Mouse (Mus musculus): Measurements from ENCODE around the gene Cd300lb.

Gene Cd300lb

GRCm38 (mm10) chr11:114898026-114898425 lies 36.2 kb downstream of the Cd300lb start:
- TF ChIP-seq GATA4 (IDR thresholded peaks at IDR 0.05; ENCODE audit: insufficient replicate concordance, low read length), result no peak

GRCm38 (mm10) chr11:114896085-114896484 lies 38.1 kb downstream of the Cd300lb start:
- no peak for TF ChIP-seq GATA4 (IDR thresholded peaks at IDR 0.05; ENCODE audit: insufficient replicate concordance, low read length)

- TF ChIP-seq GATA4 (IDR thresholded peaks at IDR 0.05; ENCODE audit: insufficient replicate concordance, low read length), result no peak
Measured at GRCm38 (mm10) chr11:114890542-114890941, 43.6 kb downstream of the Cd300lb start.

GRCm38 (mm10) chr11:114889991-114890518 lies 44.1 kb downstream of the Cd300lb start, which contains the start of gene Cd300a:
Cd300a (plus strand) TSS chr11:114890041.
- TF ChIP-seq GATA4 (IDR thresholded peaks at IDR 0.05; ENCODE audit: insufficient replicate concordance, low read length), result no peak

GRCm38 (mm10) chr11:114884380-114885100 lies 49.6 kb downstream of the Cd300lb start:
- no peak for TF ChIP-seq GATA4 (IDR thresholded peaks at IDR 0.05; ENCODE audit: insufficient replicate concordance, low read length)

- TF ChIP-seq GATA4 (IDR thresholded peaks at IDR 0.05; ENCODE audit: insufficient replicate concordance, low read length), result no peak
Measured at GRCm38 (mm10) chr11:114883251-114883789, 50.9 kb downstream of the Cd300lb start.

GRCm38 (mm10) chr11:114880589-114880988 lies 53.6 kb downstream of the Cd300lb start:
- no peak for TF ChIP-seq GATA4 (IDR thresholded peaks at IDR 0.05; ENCODE audit: insufficient replicate concordance, low read length)

- no peak for TF ChIP-seq GATA4 (IDR thresholded peaks at IDR 0.05; ENCODE audit: insufficient replicate concordance, low read length)
Measured at GRCm38 (mm10) chr11:114880185-114880584, 54.0 kb downstream of the Cd300lb start.

- TF ChIP-seq GATA4 (IDR thresholded peaks at IDR 0.05; ENCODE audit: insufficient replicate concordance, low read length), result no peak
Measured at GRCm38 (mm10) chr11:114879666-114880065, 54.5 kb downstream of the Cd300lb start.

- no peak for TF ChIP-seq GATA4 (IDR thresholded peaks at IDR 0.05; ENCODE audit: insufficient replicate concordance, low read length)
Measured at GRCm38 (mm10) chr11:114877145-114877544, 57.0 kb downstream of the Cd300lb start.

- TF ChIP-seq GATA4 (IDR thresholded peaks at IDR 0.05; ENCODE audit: insufficient replicate concordance, low read length), result no peak
Measured at GRCm38 (mm10) chr11:114876621-114877020, 57.6 kb downstream of the Cd300lb start.

- no peak for TF ChIP-seq GATA4 (IDR thresholded peaks at IDR 0.05; ENCODE audit: insufficient replicate concordance, low read length)
Measured at GRCm38 (mm10) chr11:114876176-114876575, 58.0 kb downstream of the Cd300lb start.

GRCm38 (mm10) chr11:114875301-114875801 lies 58.8 kb downstream of the Cd300lb start:
- TF ChIP-seq GATA4 (IDR thresholded peaks at IDR 0.05; ENCODE audit: insufficient replicate concordance, low read length), result no peak

GRCm38 (mm10) chr11:114874226-114875145 lies 59.7 kb downstream of the Cd300lb start:
- TF ChIP-seq GATA4 (IDR thresholded peaks at IDR 0.05; ENCODE audit: insufficient replicate concordance, low read length), result no peak
